Mouse (Mus musculus): ENCODE results near the gene Map2k6.

Gene Map2k6

DNA sequence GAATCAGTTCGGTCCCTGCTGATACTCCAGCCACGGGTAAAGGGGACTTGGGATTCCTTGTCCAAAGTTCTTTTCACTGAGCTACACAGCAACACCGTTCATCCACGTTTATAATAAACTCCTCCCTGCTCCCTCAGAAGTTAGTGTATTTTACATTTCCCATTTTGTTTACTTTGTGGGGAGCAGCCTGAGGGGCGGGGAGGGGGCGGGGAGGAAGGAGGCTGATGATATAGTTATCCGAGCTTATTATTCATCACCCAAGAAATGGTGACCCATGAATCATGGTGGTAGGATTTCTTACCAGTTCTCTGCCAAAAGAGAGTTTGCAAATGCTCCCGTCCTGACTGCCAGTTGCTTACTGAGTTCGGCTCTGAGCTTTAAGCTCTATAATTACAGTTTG is 6.7 kb downstream of the Map2k6 start:
- no peak for DNase-seq

DNA sequence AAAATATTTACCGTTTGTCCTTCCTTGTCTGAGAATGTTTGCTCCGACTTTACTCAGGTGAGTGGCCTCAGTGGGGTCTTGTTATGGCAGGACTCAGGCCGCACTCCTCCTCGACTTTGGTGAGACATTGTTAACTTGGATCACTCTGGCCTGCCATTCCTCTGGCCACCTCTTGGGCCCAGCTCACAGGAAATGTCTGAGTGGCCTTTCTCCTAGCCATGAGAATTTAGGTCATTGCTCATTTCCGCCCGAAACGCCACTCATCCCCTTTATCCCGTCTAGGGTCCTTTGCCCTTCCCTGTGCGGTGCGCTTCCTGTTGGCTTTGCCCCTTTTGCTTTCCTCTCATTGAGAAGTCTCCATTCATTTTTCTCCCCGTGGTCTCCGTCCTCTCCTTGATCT is 10.2 kb downstream of the Map2k6 start:
- DNase-seq: no peak

DNA sequence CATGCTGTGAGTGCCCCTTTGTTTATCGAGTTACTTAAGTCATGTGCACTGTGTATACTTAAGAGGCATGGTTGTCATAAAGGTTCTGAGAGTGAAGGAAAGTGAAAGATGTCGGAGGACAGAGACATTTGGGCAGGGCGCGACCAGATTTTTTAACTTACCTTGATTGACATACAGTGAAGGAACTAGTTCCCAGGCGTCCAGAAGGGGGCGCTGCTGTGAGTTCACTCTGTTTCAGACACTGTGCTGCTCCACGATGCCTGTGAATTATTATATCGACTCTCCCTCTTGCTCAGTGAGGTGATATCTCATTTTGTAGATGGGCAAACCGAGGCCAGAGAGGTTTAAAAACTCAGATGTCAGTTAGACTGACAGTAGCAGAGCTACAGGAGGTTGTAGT is 10.9 kb downstream of the Map2k6 start:
- DNase-seq: no peak

DNA sequence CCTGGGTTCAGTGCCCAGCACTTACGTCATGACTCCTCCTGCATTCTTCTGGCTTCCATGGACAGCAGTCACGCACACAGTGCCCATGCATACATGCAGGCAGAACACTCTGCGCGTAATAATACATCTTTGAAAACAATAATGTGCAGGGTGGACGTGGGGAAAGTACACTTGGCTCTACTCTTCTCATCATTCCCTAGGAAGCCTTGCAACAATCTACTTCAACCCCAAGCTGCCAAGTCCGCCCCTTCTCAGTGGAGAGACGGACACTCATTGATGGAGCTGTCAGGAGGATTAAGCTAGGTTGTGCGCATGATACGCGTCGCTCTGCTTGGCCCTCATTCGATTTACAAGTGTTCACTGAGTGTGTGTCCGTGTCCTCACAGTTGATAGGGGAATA is 12.7 kb downstream of the Map2k6 start:
- DNase-seq: no peak

DNA sequence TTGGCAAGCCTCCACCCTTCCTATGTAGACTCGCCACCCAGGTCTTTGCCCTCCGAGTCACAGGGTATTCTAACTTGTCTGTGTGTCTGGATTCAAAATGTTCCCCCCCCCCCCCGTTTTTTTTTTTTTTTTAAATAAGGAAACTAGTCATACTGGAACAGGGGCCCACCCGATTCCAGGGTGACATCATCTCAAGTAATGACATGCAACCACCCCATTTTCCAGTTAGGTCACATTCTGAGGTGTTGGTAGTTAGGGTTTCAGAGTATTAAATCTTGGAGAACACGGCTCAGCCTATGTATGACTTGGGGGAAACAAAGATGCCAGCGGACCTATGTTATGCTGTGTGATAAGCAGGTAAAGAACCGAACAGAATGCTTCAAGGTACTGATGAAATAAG is 15.3 kb downstream of the Map2k6 start:
- DNase-seq: no peak

DNA sequence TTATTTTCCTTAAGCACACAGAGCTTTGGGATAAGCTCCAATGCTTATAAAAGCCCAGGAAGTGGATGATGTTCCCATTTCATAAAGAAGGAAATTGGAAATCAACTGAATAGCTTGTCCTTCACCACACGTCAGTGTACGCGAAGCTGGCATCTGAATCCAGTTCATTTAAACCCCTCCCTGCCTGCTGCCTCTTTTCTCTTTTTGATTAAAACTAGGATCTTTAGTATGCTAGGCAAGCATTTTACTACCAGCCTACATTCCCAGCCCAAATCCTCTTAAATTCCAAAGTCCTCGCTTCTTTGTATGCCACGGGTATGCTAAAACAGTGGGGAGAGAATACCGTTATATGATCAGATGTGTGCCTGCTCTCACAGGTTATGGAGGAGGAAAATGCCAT is 17.8 kb downstream of the Map2k6 start:
- DNase-seq: no peak

DNA sequence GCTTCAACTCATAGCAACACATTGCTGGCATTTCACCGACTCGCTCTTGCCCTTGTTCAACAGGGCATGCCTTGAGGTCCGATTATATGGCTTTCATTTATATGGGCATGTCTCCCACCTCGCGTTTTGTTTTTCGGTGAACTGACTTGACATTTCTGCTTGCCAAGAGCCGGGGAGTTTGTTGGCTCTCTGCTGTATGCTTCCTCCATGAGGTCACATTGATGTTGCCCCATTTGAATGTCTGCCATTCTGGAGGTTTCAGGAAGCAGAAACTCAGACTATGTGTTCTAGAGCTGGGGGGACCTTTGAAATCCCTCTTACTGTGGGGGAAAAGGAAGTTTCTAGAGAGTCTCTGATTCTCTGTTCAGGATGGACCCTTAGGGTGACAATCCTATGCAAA is 21.5 kb downstream of the Map2k6 start:
- DNase-seq: no peak

DNA sequence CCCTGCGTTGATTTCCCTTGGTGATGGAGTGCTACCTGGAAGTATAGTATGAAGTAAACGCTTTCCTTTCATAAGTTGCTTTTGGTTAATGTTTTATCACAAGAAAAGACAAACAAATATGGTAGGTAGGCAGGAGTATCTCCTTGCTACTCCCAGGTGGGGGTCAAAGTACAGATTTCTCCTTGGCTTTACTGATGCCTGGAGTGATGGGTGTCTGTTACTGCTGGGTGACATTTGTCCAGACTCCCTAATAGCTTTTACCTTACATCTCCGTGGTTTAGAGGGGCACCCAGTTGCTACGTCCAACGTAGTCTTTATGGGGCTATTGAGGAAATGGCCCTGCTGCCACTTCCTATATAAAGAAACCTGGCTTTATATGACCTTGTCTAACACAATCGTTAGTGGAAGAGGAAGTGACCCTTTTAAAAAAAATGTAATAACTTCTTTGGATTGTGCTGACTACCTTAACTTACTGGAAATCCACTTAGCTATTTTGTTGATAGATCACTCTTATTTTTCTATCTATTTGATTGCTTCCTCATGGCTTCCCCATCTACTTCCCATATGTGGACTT is 27.7 kb downstream of the Map2k6 start:
- DNase-seq: no peak

DNA sequence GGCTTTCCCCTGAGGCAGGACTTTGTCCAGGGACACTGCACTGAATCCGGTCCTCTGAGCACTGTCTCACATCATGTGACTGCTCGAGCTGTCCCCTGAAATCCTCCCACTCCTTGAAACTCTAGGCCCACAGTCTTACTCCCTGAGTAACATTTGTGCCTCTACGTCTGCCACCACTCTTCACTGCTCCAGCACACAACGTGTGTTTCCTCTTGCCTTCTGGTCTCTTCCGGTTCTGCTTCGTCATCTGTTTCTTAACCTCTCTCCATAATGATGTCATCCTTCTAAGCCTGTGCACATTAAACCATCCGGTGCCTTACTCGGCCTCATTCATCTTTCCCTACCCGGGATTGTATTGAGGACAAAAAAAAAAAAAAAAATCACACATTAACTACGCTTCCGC is 28.2 kb downstream of the Map2k6 start:
- DNase-seq: no peak

DNA sequence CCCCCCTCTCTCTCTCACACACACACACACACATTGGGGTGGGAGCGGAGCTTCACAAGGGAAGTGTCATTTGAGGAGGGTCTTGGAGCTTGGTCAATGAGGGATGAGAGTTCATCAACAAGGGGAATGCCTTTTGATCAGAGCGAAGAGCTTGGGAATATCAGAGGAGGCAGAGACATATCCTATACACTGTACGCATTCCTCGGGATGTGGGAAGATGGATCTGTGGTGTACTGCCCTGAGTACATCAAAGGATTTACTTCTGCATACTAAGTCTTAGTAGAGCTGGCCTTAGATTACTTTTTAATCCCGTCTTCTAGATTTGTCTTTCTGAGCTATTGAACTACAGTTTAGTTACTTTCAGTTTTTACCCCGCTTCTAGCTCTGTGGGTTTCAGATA is 30.1 kb downstream of the Map2k6 start:
- no peak for DNase-seq

DNA sequence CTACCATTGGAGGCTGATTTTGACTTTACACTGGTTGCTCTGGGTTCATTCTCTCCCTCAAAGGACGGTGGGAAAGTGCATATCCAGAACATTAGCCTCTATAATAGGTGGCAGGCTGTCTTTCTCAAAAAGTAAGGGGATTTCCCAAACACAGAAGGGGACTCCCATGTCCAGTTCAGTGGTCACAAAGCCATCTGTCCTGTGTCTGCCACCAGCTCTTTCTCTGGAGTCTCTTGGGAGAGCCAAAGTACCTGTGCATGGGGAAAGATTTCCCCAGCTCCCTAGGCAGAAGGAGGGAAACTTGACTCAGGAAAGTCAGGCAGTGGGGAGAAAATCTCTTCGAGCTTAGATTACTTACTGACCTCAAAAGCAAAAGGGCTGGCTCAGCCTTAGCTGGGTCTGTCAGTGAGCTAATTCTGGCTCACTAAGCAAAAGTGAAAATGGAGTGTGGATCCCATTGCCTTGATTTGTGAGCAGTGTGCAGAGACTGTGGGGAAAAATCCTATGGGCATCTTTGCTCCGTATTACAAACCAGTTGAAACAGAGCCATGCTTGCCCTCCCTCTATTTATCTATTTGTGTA is 31.0 kb downstream of the Map2k6 start:
- DNase-seq: no peak

DNA sequence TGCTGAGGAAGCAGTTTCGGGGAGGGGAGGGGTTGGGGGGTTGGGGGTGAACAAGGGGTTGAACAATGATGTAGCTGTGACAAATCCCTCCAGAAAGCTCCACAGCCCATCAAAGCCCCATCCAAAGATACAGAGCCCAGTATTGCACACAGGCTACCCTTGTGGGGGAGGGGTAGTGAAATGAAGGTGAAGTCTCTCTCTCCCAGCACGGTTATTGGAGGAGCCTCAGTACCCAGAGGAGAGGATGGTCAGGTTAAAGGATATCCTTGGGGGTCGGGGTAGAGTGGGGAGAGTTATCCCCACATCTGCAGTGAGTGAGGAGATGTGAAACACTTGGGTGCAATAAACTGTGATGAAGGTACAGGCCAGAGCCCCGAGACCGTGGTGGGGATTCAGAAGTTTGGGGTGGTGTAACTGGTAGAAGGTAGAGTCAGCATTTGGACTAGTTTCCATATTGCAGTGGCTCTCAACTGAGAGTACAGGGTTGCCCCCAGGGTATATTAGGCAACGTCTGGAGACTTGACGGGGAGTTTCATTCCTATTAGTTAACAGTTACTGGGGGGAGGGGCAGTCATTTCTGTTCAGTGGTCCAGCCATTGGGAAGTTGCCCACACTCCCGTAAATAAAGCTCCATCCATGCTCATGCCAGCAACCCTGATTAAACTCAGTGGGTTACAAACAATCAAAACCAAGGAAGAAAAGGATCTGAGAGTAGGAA is 37.1 kb downstream of the Map2k6 start:
- DNase-seq: no peak

DNA sequence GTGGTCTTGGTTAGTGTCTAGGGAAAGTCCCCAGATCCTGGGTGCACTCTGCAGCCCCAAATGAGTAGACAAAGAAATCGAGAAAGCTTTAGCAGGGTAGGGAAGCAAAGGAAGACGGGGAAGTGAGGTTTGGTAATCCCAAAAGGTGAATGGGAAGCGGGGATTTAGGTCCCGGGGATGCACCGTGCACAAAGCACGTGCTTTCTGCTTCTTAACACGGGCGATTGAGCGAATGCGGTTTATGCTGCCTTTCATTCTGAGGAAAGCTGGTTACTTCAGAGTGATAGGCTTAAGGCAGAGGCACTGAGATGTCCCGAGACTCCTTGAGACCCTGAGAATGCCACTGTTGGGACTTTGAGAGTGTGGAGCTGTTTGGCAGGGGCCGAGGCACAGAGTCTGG is 38.1 kb downstream of the Map2k6 start:
- DNase-seq: no peak

DNA sequence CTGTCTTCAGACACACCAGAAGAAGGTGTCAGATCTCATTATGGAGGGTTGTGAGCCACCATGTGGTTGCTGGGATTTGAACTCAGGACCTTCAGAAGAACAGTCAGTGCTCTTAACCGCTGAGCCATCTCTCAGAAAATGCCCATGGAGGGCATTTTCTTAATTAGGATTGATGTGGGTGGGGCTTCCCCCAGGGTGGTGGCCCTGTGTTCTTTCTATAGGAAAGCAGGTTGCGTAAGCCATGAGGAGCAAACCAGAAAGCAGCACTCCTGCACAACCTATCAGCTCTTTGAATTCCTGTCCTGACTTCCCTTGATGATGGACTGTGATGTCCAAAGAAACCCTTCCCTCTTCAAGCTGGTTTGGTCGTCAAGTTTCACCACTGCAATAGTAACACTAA is 39.2 kb downstream of the Map2k6 start:
- no peak for DNase-seq

DNA sequence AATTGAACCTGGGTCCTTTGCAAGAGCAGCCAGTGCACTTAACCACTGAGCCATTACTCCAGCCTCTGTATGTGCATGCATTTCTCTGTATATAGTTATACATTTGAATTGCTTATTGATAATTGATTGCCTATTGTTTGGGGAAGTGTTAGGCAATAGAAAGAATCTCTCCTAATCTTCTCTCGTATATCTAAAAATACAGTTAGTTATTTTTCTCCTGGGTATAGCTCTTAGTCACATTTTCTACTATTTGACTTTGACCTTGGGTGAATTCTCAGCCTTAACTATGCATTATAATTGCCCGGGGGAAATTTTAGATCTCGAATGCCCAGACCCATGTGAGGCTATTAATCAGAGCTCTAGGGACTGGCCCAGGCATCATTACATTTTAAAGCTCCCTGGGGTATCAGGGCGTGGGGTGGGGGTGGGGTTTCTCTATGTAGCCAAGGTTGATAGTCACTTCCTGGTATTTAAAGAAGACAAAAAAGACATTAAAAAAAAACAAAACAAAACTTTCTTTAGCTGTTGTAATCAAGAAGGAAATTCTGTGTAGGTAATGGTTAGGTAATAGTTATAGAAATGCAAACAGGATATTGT is 39.9 kb downstream of the Map2k6 start:
- DNase-seq: no peak

DNA sequence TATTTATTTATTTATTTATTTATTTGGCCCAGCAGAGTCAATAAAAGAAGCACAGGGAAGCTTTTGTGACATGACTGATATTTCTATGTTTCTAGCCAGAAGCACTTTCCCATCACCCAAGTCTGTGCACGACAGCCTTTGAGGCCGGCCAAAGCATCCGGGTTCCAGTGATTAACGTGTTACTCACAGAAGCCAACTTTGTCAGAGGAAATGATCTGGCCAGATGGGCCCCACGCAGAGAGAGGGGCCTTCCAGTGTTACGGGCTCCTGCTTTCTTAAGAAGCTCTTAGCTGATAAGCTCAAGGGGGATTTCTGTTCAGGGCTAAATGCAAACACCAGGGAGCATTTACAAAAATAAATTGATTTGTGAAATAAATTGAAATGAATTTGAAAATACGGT is 40.4 kb downstream of the Map2k6 start:
- no peak for DNase-seq

DNA sequence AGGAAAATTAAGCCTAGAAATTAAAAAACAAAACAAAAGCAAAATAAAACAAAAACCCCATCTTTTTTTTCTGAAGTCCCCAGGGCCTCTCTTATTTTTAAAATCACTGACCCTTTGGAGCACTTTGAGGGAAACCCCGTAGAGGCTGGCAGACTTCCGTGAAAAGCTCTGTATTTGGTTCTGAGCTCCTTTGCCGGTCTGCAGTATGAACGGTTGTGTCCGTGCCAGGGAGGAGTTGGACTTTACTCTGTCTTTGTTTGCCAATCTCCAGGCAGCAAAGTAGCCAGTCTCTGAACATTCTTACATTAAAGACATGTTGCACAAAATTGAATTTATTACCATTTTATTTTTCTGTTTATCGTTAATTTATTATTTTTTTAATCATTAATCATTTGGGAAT is 45.7 kb downstream of the Map2k6 start:
- no peak for DNase-seq

DNA sequence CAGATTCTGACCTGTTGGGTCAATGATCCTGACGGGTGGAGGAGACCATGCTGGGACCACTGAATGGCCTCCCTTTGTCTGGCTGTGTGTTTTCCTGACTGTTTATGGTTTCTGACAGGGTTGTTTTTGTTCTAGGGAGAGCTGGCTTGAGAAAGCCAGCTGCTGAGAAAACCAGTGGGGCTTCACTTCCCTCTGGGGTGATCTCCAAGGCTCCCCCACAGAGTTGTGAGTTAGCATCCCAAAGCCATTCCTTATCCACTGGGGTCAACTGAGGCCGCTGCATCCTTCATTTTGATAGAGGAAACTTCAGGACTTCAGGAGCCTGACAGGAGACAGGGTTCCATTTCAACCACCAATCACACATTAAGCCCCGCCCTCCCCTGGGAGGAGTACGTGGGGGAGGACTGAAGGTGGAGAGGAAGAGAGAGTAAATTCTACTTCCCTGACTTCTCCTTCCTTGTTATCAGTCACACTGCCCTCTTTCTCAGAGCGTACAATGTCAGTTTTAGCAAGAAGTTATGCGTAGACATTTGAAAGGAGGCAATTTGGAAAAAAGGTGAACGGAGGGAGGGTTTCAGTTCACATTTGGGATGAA is 49.3 kb downstream of the Map2k6 start:
- peak; percentile 23 to 27 for DNase-seq

DNA sequence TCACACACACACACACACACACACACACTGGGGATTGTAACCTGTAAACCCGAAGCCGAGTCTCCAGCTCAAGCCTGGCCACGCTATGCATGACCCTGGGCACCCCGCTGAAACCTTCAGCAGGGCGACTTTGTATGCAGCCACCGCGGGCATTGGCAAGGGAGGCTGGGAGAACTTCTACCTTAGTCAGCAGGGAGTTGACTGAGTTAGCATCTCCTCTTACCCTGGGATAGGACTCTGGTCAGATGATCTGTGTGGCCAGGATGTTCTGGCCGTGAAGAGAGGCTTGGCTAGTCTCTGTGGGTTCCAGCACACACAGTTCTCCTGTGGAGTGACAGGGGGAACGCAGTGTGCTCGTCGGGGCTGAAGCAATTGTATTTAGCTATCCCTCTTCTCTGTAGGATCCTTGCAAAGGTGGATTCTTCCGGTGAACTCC is 49.8 kb downstream of the Map2k6 start:
- DNase-seq: peak; percentile 26 to 30

DNA sequence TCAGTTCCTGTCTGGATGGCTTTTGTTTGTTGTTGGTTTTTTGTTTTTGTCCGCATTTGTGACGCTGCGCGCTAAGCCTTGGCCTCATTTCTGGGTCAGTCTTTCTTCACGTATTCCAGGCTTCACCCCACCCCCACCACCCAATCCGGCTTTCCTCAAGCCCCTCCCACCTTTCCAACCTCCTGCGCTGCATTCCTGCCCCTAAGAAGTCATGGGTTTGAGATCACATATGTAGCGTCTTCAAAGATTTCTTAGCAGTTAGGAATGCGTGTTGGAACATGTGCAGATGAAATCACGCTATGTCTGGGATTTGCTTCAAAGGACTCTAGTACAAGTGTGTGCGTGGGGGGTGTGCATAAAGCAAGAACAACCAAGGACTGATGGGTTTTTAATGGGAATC is 50.3 kb downstream of the Map2k6 start:
- DNase-seq: no peak

DNA sequence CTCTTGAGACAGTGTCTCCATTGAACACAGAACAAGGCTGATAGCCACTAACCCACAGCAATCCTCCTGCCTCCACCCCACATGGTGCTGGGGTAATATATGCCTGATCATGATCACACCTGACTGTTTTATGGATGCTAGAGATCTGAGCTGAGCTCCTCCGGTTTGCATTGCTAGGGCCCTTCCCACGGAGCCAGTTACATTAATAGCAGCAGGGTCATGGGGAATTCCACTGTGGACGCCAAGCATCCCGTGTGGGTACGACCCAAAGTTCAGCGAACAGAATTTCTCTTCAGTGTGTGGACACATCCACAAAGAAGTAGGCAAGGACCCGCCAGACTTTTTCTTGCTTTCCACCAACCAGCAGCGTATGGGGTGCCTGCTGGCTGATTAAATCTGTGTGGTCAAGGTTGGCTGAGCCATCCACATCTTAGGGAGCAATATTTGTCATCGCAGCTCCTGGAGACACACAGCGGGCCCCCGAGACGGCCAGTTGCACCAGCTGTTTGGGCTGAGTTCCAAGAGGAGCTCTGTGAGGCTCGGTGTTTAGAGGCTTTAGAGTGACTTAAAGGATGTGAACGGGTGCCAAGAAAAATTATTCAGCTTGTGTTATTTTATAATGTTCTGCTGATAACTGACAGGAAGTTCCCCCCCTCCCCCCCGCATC is 51.3 kb downstream of the Map2k6 start:
- no peak for DNase-seq

DNA sequence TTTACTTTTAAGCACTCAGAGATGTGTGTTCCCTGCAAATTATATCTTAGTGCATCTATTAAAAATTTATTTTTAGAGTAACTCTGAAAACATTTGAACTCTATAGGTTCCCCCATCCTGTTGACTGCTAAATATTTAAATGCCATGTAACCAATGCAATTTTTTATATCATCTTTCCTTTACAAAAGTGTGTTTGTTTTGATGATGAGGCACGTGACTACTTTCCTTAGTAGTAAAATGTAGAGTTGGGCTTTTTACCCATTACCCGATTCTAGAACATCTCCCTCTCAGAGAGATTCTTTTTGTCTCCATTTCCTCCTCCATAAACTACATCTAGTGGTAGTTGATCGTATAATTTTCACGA is 51.8 kb downstream of the Map2k6 start:
- DNase-seq: no peak

DNA sequence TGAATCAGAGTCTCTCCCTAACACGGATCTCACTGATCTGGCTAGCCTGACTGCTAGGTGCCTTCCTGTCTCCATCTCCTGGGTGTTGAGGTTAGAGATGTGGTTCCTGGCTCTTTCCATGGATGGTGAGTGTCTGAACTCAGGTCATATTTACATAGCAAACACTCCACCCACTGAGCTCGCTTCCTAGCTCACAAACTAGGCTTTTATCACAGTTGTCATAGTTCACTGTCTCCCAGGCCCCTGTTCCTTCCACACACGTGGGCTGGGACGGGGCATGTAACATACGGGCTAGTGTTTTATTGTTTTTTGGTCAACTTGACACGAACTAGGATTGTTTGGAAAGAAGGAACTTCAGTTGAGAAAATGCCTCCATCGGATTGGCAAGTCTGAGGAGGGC is 52.7 kb downstream of the Map2k6 start:
- no peak for DNase-seq
